Mouse (Mus musculus): Measurements from ENCODE around the gene Ebna1bp2.

GRCm38 (mm10) chr4:118609836-118610235, 10.8 kb upstream of the Ebna1bp2 start:
- no peak for TF ChIP-seq GATA1 (IDR thresholded peaks at IDR 0.05; ENCODE audit: borderline replicate concordance, low read length)
- no peak for TF ChIP-seq FLI1 (IDR thresholded peaks at IDR 0.05; ENCODE audit: low read length)
